Mouse (Mus musculus) thymus, postnatal 14 days (tissue): ENCODE measurements at regions not wholly inside any gene's neighbourhood (a gene's known extent, or its start where the extent isn't known, plus 50 kb on each side); places are given as distances from the start of the nearest gene placed in this dataset.

Experiments used
- DNase-seq: peaks from one replicate; pipeline ENCODE4 v3.0.0; 2021

- no peak for DNase-seq
Measured at GRCm38 (mm10) chr8:75353786-75354185, 52.6 kb downstream of the Gm10358 start.

- no peak for DNase-seq
Measured at GRCm38 (mm10) chr8:75350141-75350540, 56.2 kb downstream of the Gm10358 start.

- DNase-seq, result no peak
Measured at GRCm38 (mm10) chr8:75348047-75348446, 58.3 kb downstream of the Gm10358 start.

GRCm38 (mm10) chr8:75320614-75321013 is 85.8 kb downstream of the Gm10358 start:
- DNase-seq, result no peak

- DNase-seq, result no peak
Measured at GRCm38 (mm10) chr8:75318526-75318925, 87.9 kb downstream of the Gm10358 start.

GRCm38 (mm10) chr8:75315886-75316285 is 90.5 kb downstream of the Gm10358 start:
- DNase-seq, result peak; percentile 9

GRCm38 (mm10) chr8:75309463-75309862 is 95.7 kb downstream of the Rasd2 start:
- DNase-seq, result no peak

GRCm38 (mm10) chr8:75291921-75292320 is 78.2 kb downstream of the Rasd2 start:
- DNase-seq, result no peak

- no peak for DNase-seq
Measured at GRCm38 (mm10) chr8:75289933-75290332, 76.2 kb downstream of the Rasd2 start.
